Mouse (Mus musculus) spleen, adult 18-20 months (tissue): ENCODE measurements around the gene Zfp74.
"Not testable (repeated sequence)": the region's sequence is repeated elsewhere in the genome, so short reads cannot be mapped to it uniquely, and the experiment has no call there.

Source experiments
- DNase-seq, 2 experiments: peaks; one replicate each; pipeline ENCODE4 v3.0.0; 2022; ENCODE audit warnings: mixed read lengths in 2 of 2

The Zfp74 gene

DNA sequence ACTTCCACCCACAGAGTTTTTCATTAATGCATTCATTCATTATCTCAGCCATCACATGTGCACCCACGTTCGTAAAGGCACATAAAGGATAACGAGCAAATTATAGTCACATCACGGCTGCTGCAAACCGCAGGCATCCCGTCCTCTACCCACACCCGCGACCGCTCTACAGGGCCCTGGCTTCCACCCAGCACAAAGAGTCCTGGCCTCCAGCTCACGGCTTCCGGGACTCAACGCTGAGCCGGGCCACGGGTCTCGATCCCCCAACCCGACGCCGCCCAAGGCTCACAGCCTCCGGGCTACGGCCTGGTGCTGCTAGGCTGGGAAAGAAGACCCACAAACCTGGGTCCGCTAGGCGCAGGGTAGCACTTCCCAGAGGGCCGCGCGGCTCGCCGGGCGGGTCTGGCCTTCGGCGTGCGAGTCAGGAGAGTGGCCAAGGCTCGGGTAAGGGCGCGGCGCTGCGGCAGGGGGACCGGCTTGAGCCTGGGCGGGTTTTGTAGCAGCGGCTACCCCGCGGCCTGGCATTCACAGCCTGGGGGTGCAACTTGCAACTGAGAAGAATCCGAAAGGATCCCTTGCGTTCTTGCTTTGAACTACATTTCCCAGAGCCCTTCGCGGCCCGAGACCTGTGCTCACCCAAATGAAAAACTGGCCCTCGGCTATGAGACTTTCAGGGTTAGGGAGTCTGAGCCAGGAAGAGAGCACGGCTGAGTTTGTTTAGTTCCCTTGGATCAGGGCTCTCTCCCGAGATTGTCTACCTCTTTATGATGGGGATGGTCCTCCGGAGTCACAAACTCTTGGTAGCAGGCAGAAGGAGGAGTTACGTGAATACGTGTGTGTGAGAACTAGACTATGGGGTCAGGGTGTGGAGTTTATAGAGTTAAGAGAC, at the start of gene Zfp74:
Gene Zfp74 (minus strand): TSS at position 577 of the 889 bp plus-strand sequence.
- DNase-seq, result peak; percentile 46 to 73

DNA sequence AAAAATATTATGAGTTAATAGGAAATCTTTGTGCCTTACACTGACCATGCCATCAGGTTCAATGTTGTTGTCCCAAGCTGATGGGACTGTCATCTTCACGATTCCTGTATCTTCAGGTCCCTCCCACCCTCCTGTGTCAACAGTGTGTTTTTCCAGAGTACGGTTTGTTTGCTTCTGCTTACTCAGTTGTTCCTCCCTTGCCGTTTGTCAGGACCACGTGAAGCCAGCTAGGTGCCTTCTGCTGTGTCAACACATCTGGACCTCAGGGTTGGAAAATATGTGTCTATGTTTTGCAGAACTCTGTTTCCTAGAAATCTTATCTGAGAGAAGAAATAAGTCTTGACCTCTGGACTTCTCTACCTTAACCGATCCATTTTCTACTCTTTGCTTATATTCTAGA, 46.7 kb upstream of the Zfp74 start:
- DNase-seq, result no peak

- DNase-seq, result no peak
These were observed 41.2 kb upstream of the Zfp74 start for GRCm38 (mm10) chr7:29995134-29995533.

DNA sequence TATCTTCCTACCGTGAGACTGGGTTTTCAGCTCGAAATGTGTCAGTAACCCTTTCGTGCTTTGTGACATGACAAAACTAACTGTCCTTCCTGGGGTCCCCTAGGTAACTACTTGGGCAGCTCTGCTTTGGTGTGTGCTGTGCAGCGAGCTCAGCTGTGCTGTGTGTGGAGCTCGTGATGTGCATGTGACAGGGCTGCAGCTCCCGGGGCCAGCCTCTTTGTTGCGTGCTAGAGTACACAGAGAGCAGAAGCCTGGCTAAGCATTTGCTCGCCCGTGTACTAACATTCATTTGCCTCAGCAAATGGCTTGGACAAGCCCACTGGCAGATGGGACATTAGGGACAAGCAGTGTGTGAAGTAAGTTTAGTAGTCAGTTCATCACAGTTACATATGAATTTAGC, 39.5 kb upstream of the Zfp74 start:
- no peak for DNase-seq

DNA sequence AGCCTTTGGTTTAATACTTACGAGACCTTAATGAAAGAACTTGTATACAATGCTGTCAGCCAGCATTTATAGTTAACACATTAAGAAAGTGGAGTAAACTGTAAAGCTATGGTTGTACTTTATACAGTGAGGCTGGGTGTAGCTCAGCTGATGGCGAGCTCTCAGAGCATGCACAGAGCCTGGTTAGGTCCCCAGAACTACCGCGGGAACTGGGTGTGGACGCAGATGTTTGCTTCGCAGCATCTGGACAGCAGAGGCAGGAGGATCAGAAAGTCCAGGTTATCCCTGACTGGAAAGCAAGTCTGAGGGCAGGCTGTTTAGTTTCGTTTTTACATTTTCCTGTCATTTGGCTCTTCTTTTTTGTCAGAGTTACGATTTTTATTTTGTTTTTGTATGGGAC, 38.8 kb upstream of the Zfp74 start:
- no peak for DNase-seq

DNA sequence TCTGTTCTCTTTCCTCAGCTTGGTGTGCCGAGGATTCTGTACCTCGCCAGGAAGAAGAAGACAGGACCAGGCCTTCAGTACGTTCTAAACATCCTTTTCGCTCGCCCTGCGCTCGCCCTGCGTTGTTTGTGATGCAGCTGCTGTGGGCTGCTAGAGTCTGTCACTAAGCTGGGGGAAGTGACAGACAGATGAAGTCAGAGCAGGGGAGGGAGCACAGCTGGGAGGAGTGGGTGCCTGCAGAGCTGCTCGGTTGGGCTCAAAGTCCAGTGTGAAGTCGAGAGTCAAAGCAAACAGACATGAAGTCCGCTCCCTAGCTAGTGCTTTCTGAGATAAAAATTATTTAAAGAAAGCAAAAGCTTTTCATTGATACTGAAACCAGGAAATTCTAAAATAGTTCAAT, 35.1 kb upstream of the Zfp74 start:
- DNase-seq, result no peak

- DNase-seq, result no peak
These were observed 33.7 kb upstream of the Zfp74 start for GRCm38 (mm10) chr7:29987551-29987950.

- DNase-seq, result no peak
These were observed 32.2 kb upstream of the Zfp74 start for GRCm38 (mm10) chr7:29986101-29986500.

- DNase-seq, result peak; percentile 85 to 88
These were observed 29.9 kb upstream of the Zfp74 start, which contains the start of gene Zfp568 for GRCm38 (mm10) chr7:29983690-29984380. TSS of gene Zfp568 (plus strand) at chr7:29983955.

DNA sequence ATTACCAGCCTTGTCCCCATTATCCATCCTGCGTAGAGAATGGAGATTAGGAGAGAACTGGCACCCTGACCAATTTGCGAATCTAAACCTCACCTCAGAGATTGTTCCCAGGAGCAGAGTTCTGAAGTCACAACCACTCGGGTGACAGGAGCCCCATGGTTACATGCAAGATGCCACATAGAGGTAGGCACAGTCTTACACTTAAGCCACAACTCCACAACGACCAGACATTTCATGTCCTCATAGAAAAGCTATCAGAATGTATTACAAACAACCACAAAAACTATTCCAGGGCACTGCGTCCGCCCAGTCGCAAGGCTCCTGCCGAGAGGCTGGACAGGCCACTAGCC, 29.4 kb upstream of the Zfp74 start:
- DNase-seq, result no peak

GRCm38 (mm10) chr7:29982931-29983330, 29.0 kb upstream of the Zfp74 start:
- DNase-seq, result peak in 1 of 2 experiments; percentile 8

DNA sequence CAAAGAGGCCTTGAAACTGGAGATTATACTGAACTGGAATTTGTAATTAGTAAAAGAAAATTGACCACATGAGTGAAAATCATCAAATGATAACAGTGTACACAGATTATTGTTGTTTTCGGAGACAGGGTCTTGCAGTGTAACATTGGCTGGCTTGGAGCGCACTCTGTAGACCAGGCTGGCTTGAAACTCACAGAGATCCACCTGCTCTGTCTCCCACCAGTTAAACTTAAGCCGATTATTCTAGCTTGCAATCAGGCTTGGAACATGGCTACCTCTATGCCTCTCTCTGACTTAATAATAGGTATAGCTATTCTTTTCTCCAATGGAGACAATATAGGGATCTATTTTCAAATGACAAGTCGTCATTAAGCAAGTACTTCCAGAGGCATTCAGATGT, 28.5 kb upstream of the Zfp74 start:
- DNase-seq, result no peak

GRCm38 (mm10) chr7:29981860-29982259, 28.0 kb upstream of the Zfp74 start:
- DNase-seq, result no peak

- DNase-seq, result peak in 1 of 2 experiments; percentile 13
These were observed 27.6 kb upstream of the Zfp74 start for GRCm38 (mm10) chr7:29981455-29981854.

GRCm38 (mm10) chr7:29980761-29981160, 26.9 kb upstream of the Zfp74 start:
- no peak for DNase-seq

GRCm38 (mm10) chr7:29970686-29971085, 16.8 kb upstream of the Zfp74 start:
- DNase-seq, result no peak

- not testable (repeated sequence) for DNase-seq
These were observed 11.4 kb upstream of the Zfp74 start for GRCm38 (mm10) chr7:29965115-29965810.

DNA sequence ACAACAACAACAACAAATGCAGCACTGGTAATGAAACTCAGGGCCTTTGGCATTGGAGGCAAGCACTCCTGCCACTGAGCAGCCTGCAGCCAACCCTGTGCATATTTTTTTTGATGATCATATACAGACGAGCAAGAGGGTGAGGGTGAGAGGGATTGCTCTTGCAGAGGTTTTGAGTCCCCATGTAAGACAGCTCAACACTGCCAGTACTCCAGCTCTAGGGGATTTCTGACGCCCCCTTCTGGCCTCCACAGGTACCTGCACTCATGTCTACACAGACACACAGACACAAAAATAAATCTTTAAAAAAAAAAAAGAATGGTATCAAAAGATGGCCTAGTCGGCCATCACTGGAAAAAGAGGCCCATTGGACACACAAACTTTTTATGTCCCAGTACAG, 5.1 kb upstream of the Zfp74 start:
- no peak for DNase-seq

DNA sequence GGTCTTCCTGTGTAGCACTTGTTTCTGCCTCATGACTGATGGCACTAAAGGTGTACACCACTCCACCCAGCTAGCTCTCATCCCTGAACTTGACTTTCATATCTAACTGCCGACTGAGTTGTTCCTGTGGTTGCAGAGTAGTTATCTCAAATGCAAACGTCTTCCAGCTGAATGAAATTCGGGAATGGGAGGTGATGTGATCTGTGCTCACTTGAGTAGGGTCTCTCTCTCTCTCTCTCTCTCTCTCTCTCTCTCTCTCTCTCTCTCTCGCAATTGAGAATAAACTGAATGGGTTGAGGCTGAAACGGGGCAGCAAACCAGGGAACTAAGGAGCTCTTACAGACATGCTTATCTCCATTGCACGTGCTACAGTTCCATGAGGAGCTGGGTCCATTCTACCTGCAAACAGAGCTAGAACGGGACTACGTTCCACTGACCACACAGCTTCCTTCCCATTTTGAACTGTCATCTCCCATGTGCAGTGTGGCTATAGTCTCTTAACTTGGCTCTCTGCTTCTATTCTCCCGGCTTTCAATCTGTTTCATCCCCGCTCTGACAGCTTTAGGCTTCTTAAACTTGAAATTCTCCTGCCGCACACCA, 4.3 kb upstream of the Zfp74 start:
- no peak for DNase-seq

GRCm38 (mm10) chr7:29956257-29956656, 2.4 kb upstream of the Zfp74 start:
- DNase-seq, result no peak

- DNase-seq, result peak in 1 of 2 experiments; percentile 29
These were observed 842 bp upstream of the Zfp74 start for GRCm38 (mm10) chr7:29954731-29955130.

- no peak for DNase-seq
These were observed 803 bp downstream of the Zfp74 start for GRCm38 (mm10) chr7:29953086-29953485.

DNA sequence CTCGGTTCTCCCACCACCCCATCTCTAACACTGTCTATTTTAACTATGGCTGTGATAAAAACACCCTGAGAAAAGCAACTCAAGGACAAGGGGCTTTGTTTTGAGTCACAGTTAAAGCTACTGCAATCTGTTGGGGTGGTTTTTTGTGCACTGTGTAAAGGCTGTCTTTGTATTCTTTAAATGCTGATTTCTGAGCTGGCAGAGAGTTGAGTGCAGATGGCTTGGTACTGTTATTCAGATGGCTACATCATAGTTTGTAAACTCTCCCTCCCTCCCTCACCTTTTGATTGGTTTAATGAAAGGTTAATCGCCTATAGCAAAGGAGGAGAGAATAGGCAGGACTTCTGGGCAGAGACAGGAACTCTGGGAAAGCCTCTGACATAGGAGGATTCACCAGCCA, 9.7 kb downstream of the Zfp74 start:
- no peak for DNase-seq
